8 mouse cellular contexts compared by ENCODE assay signal in the genomic region with DNA sequence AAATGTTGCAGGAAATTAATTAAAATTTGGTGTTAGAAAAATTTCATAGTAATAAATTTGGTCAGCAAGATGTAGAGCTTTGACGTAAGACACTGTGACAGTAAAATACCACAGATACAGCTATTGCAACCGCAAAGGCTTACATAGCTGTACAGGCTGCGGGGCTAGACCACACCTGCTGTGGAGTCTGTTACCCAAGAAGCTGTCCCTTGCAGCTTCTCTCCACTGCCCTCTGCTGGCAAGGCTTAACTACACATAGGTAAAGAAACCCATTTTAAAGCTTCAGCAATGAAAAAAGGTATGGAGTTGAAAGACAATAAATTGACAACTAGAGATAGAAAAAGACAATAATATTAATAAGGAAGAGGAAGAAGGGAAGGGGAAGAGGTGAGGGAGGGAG. TPM values are rescaled to one million over a fixed set of nuclear protein-coding genes. Genes with fewer than 3 reads are reported as not detected.
DNase-seq lines count a peak whose midpoint lies in the region; ATAC-seq and TF ChIP-seq lines count a peak whose summit lies in the region.

No protein-coding gene starts in this region.

- WGBS in hindbrain, embryonic 11.5 days = 69% methylated on average over 3 of the region's 3 CpGs
- WGBS in hindbrain, embryonic 16.5 days = 61% methylated on average over 3 of the region's 3 CpGs
- 67% methylated on average over 3 of the region's 3 CpGs for whole genome bisulfite sequencing in embryonic facial prominence, embryonic 10.5 days

- no peaks in the 10 kb centered on the region for H3K9me3 ChIP-seq in hindbrain, embryonic 11.5 days (ENCODE audit: control insufficient read depth, low read length)
- H3K9me3 ChIP-seq in hindbrain, embryonic 16.5 days (ENCODE audit: control insufficient read depth, low read length) = no peaks in the 10 kb centered on the region
- H3K9me3 ChIP-seq in CH12.LX (replicated peaks; ENCODE audit: low read length) = no peaks in the 10 kb centered on the region
- no peaks in the 10 kb centered on the region for H3K9me3 ChIP-seq in embryonic facial prominence, embryonic 10.5 days

- no peak overlapping the region for H3K4me3 ChIP-seq in hindbrain, embryonic 11.5 days (ENCODE audit: low read depth, low read length)
- H3K4me3 ChIP-seq in hindbrain, embryonic 16.5 days (ENCODE audit: low read length) = no peak overlapping the region
- H3K4me3 ChIP-seq in CH12.LX (replicated peaks in 1 of 3; ENCODE audit: low read depth in 2 of 3, low read length in 2 of 3, poor library complexity in 1 of 3) = no peak overlapping the region
- H3K4me3 ChIP-seq in embryonic facial prominence, embryonic 10.5 days = no peak overlapping the region

- H3K36me3 ChIP-seq in hindbrain, embryonic 11.5 days (ENCODE audit: control insufficient read depth, insufficient read depth, low read length) = no peaks in the 10 kb centered on the region
- no peaks in the 10 kb centered on the region for H3K36me3 ChIP-seq in hindbrain, embryonic 16.5 days (ENCODE audit: control insufficient read depth, insufficient read depth, low read length)
- H3K36me3 ChIP-seq in CH12.LX (replicated peaks in 1 of 2; ENCODE audit: control insufficient read depth in 1 of 2, insufficient read depth in 1 of 2, low read length in 1 of 2) = no peaks in the 10 kb centered on the region
- no peaks in the 10 kb centered on the region for H3K36me3 ChIP-seq in embryonic facial prominence, embryonic 10.5 days (replicated peaks)

- peak; percentile 47 for DNase-seq in hindbrain, embryonic 11.5 days (ENCODE audit: low spot score)
- peak; percentile 90 for DNase-seq in CH12.LX (ENCODE audit: extremely low read depth)
- peak; percentile 42 for DNase-seq in adrenal gland, adult 2 months
- peak; percentile 50 for DNase-seq in embryonic facial prominence, embryonic 10.5 days (ENCODE audit: low spot score)
- DNase-seq in kidney, postnatal 4 days = peak; percentile 74 to 75
- peak; percentile 75 for DNase-seq in lung, postnatal 14 days
- DNase-seq in urinary bladder, postnatal 36 days (ENCODE audit: low spot score in 2 of 2) = peak; percentile 26 to 40

- no peak overlapping the region for H3K4me2 ChIP-seq in hindbrain, embryonic 11.5 days (replicated peaks; ENCODE audit: low read depth, low read length)
- no peak overlapping the region for H3K4me2 ChIP-seq in hindbrain, embryonic 16.5 days (ENCODE audit: low read length)
- H3K4me2 ChIP-seq in CH12.LX (ENCODE audit: insufficient read depth, low read depth, poor library complexity, severe bottlenecking) = no peak overlapping the region

- no peak for TF ChIP-seq EP300 in CH12.LX (IDR thresholded peaks at IDR 0.05; ENCODE audit: low read length)

- no peak for ATAC-seq in hindbrain, embryonic 11.5 days (ENCODE audit: low FRiP score)
- no peak for ATAC-seq in hindbrain, embryonic 16.5 days

- H3K9ac ChIP-seq in hindbrain, embryonic 11.5 days (ENCODE audit: low read depth, low read length) = no peak overlapping the region
- H3K9ac ChIP-seq in hindbrain, embryonic 16.5 days (ENCODE audit: low read depth, low read length) = no peak overlapping the region
- no peak overlapping the region for H3K9ac ChIP-seq in CH12.LX (ENCODE audit: insufficient read depth, low read depth)

- no peaks in the 10 kb centered on the region for H3K79me2 ChIP-seq in CH12.LX (replicated peaks; ENCODE audit: control insufficient read depth, extremely low read depth, insufficient read depth, poor library complexity, severe bottlenecking)

- peak; percentile 75 for TF ChIP-seq RAD21 in CH12.LX (IDR thresholded peaks at IDR 0.05; ENCODE audit: low read depth, low read length)

- TF ChIP-seq CTCF in CH12.LX (conservative IDR thresholded peaks at IDR 0.05 in 1 of 2, IDR thresholded peaks at IDR 0.05 in 1 of 2; ENCODE audit: low read depth in 2 of 2, low read length in 2 of 2) = peak; percentile 91 to 95

- no peaks in the 10 kb centered on the region for H3K4me1 ChIP-seq in hindbrain, embryonic 11.5 days (replicated peaks; ENCODE audit: control insufficient read depth, insufficient read depth, low read length)
- no peaks in the 10 kb centered on the region for H3K4me1 ChIP-seq in hindbrain, embryonic 16.5 days (ENCODE audit: control insufficient read depth, insufficient read depth, low read depth, low read length)
- H3K4me1 ChIP-seq in CH12.LX (ENCODE audit: control insufficient read depth in 1 of 2, insufficient read depth in 2 of 2) = no peaks in the 10 kb centered on the region
- no peaks in the 10 kb centered on the region for H3K4me1 ChIP-seq in embryonic facial prominence, embryonic 10.5 days

- no peak for TF ChIP-seq POLR2A in CH12.LX (IDR thresholded peaks at IDR 0.05; ENCODE audit: low read depth, low read length)

- dilution Hi-C loops in CH12.LX (cut with MboI; ENCODE audit: extremely low pct_ligation_motif_present, extremely low pct_unique_long_range_greater_than_20kb, low sequenced_read_pairs) = no loop called here

- no peaks in the 10 kb centered on the region for H3K27me3 ChIP-seq in hindbrain, embryonic 11.5 days (ENCODE audit: control insufficient read depth, insufficient read depth, low read length)
- H3K27me3 ChIP-seq in hindbrain, embryonic 16.5 days (replicated peaks; ENCODE audit: control insufficient read depth, insufficient read depth, low read length) = no peaks in the 10 kb centered on the region
- H3K27me3 ChIP-seq in CH12.LX (replicated peaks) = no peaks in the 10 kb centered on the region
- no peaks in the 10 kb centered on the region for H3K27me3 ChIP-seq in embryonic facial prominence, embryonic 10.5 days (replicated peaks; ENCODE audit: low read depth, poor library complexity, severe bottlenecking)

- in situ Hi-C loops in CH12.LX (cut with MboI; ENCODE audit: low pct_ligation_motif_present, low pct_unique_long_range_greater_than_20kb, low sequenced_read_pairs) = loop anchor here (10.0 kb wide), 2 partner anchors 46 to 324 kb away; no protein-coding TSS in a partner anchor

- no peak overlapping the region for H3K27ac ChIP-seq in hindbrain, embryonic 11.5 days (ENCODE audit: low read depth, low read length)
- no peak overlapping the region for H3K27ac ChIP-seq in hindbrain, embryonic 16.5 days (ENCODE audit: low read depth, low read length)
- no peak overlapping the region for H3K27ac ChIP-seq in CH12.LX (ENCODE audit: insufficient read depth, low read depth)
- H3K27ac ChIP-seq in embryonic facial prominence, embryonic 10.5 days (replicated peaks) = no peak overlapping the region

TF ChIP-seq in CH12.LX, 34 proteins besides CTCF, POLR2A, EP300 and RAD21:
- TF ChIP-seq NRF1 (IDR thresholded peaks at IDR 0.05; ENCODE audit: low read depth, low read length) (no peak), SMC3 (IDR thresholded peaks at IDR 0.05; ENCODE audit: low read depth, low read length) (peak; percentile 95), MAX (IDR thresholded peaks at IDR 0.05; ENCODE audit: low read length) (no peak)

RNA-seq across cellular contexts. Expression of a gene that starts 8.4 kb away (rescaled TPM):
- polyA plus RNA-seq in hindbrain, embryonic 11.5 days (2014; fragmentation: Nextera tagmentation; extraction: Ambion mirVana) = not detected in 2 replicates
- polyA plus RNA-seq in hindbrain, embryonic 16.5 days (2015; fragmentation: Nextera tagmentation; extraction: Ambion mirVana) = 0.15 TPM in 1 of 2 replicates, not detected in the other
- not detected in 2 replicates for total RNA-seq in CH12.LX (2012; rRNA removed)
- total RNA-seq in CH12.LX (2014; rRNA removed) = not detected in 2 replicates
- polyA plus RNA-seq in CH12.LX (2012; ENCODE audit: insufficient read length, low read depth) = not detected in 2 replicates
- total RNA-seq in adrenal gland, adult 2 months (2021) = not detected
- polyA plus RNA-seq in adrenal gland, adult 2 months (2012; rRNA removed) = not detected in 2 replicates
- polyA plus RNA-seq in embryonic facial prominence, embryonic 10.5 days (2016; fragmentation: Nextera tagmentation; extraction: Ambion mirVana) = not detected in 2 replicates

RNA-seq across cellular contexts. Expression of a gene that starts 21.3 kb away (rescaled TPM):
- not detected in 2 replicates for polyA plus RNA-seq in hindbrain, embryonic 11.5 days (2014; fragmentation: Nextera tagmentation; extraction: Ambion mirVana)
- 0.29 and 0.51 TPM in 2 replicates for polyA plus RNA-seq in hindbrain, embryonic 16.5 days (2015; fragmentation: Nextera tagmentation; extraction: Ambion mirVana)
- 0.21 TPM in 1 of 2 replicates, not detected in the other for total RNA-seq in CH12.LX (2012; rRNA removed)
- 0.07 TPM in 1 of 2 replicates, not detected in the other for total RNA-seq in CH12.LX (2014; rRNA removed)
- polyA plus RNA-seq in CH12.LX (2012; ENCODE audit: insufficient read length, low read depth) = not detected in 2 replicates
- 1 to 10 TPM; 6.3 to 6.9 TPM for total RNA-seq in adrenal gland, adult 2 months (2021)
- polyA plus RNA-seq in adrenal gland, adult 2 months (2012; rRNA removed) = 2.9 and 4.3 TPM in 2 replicates
- polyA plus RNA-seq in embryonic facial prominence, embryonic 10.5 days (2016; fragmentation: Nextera tagmentation; extraction: Ambion mirVana) = not detected in 2 replicates

Comparison
In these comparisons a context has a peak if more than half of its experiments do, and no peak if none do; other contexts are left out.
1. DNase-seq: peak in every context shown above with its lines; median percentile 90 in CH12.LX; 75 in lung, postnatal 14 days; 74 in kidney, postnatal 4 days; 50 in embryonic facial prominence, embryonic 10.5 days; 47 in hindbrain, embryonic 11.5 days; 42 in adrenal gland, adult 2 months; 33 in urinary bladder, postnatal 36 days.